Mouse (Mus musculus) cerebellum, adult 11-12 months (tissue): ENCODE data around the gene Csta1.
"Not testable (repeated sequence)": the region's sequence is repeated elsewhere in the genome, so short reads cannot be mapped to it uniquely, and the experiment has no call there.

Experiments used
- DNase-seq: peaks from one replicate; pipeline ENCODE4 v3.0.0; 2022

Gene Csta1

GRCm38 (mm10) chr16:36131141-36131540 is at the start of gene Csta1:
Gene Csta1, minus strand, starts transcription at chr16:36131241.
- DNase-seq = no peak

GRCm38 (mm10) chr16:36179910-36180309 is 48.9 kb upstream of the Csta1 start:
- no peak for DNase-seq

- DNase-seq = no peak
These were observed 45.1 kb upstream of the Csta1 start for GRCm38 (mm10) chr16:36176108-36176507.

- not testable (repeated sequence) for DNase-seq
These were observed 36.8 kb upstream of the Csta1 start for GRCm38 (mm10) chr16:36167841-36168240.

GRCm38 (mm10) chr16:36156402-36156975 is 25.4 kb upstream of the Csta1 start, which contains the start of gene Stfa2l1:
Gene Stfa2l1, plus strand, starts transcription at chr16:36156811.
- DNase-seq = no peak

GRCm38 (mm10) chr16:36138201-36138600 is 7.2 kb upstream of the Csta1 start:
- DNase-seq = no peak

- no peak for DNase-seq
These were observed 2.9 kb downstream of the Csta1 start for GRCm38 (mm10) chr16:36128092-36128491.

GRCm38 (mm10) chr16:36115751-36116150 is 15.3 kb downstream of the Csta1 start:
- DNase-seq = not testable (repeated sequence)

GRCm38 (mm10) chr16:36111486-36111885 is 19.6 kb downstream of the Csta1 start:
- peak; percentile 34 for DNase-seq

GRCm38 (mm10) chr16:36102211-36102610 is 28.8 kb downstream of the Csta1 start:
- DNase-seq = no peak

- no peak for DNase-seq
These were observed 29.5 kb downstream of the Csta1 start for GRCm38 (mm10) chr16:36101526-36101925.

- not testable (repeated sequence) for DNase-seq
These were observed 33.1 kb downstream of the Csta1 start for GRCm38 (mm10) chr16:36097813-36098499.

- DNase-seq = no peak
These were observed 37.0 kb downstream of the Csta1 start for GRCm38 (mm10) chr16:36094079-36094478.

- DNase-seq = no peak
These were observed 40.1 kb downstream of the Csta1 start for GRCm38 (mm10) chr16:36090785-36091509.

GRCm38 (mm10) chr16:36089850-36090616 is 41.0 kb downstream of the Csta1 start:
- DNase-seq = no peak

GRCm38 (mm10) chr16:36089065-36089464 is 42.0 kb downstream of the Csta1 start:
- no peak for DNase-seq

GRCm38 (mm10) chr16:36087846-36088245 is 43.2 kb downstream of the Csta1 start:
- DNase-seq = no peak

GRCm38 (mm10) chr16:36079916-36080315 is 51.1 kb downstream of the Csta1 start:
- DNase-seq = no peak

GRCm38 (mm10) chr16:36074772-36075171 is 56.3 kb downstream of the Csta1 start:
- no peak for DNase-seq

GRCm38 (mm10) chr16:36072410-36073011 is 58.5 kb downstream of the Csta1 start:
- no peak for DNase-seq

- peak; percentile 93 for DNase-seq
These were observed 59.3 kb downstream of the Csta1 start, which contains the start of the genes Fam162a and Ccdc58 for GRCm38 (mm10) chr16:36071450-36072379. Gene Fam162a, minus strand, starts transcription at chr16:36071594. Gene Ccdc58, plus strand, starts transcription at chr16:36071685.
